13 mouse cellular contexts compared by ENCODE assay signal in the genomic region with DNA sequence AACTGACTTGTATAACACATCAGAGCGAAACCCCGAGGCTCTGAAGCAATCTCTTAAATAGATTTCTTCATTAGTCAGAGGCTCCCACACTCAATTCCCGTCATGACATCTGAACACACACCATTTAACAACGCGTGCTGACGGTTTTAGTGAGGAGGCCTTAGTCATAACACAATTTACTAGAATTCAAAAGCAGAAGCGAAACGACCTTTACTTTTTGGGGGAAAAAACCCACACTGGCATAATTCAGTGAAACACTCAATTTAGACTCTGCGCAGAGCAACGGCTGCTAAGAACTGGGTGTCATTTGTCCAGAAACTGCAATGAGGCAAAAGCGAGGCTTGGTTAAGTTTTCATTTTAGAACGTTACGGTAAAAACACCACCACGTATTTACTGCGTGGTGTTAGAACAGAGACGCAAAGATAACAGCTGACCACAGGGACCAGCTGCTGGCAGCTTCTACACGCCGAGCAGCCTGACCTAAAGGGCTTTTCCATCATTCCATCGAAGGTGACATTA. TPM values are rescaled to one million over a fixed set of nuclear protein-coding genes. Genes with fewer than 3 reads are reported as not detected.
DNase-seq lines count a peak whose midpoint lies in the region; TF ChIP-seq lines count a peak whose summit lies in the region.
"Had no signal": no experiment of that assay in that cellular context is flagged by ENCODE, and none has a peak within 500 bp of the region (broad histone marks: within the 10 kb centered on the region; RNA-seq: fewer than 3 reads in every experiment).

No protein-coding gene starts in this region.

- no peaks in the 10 kb centered on the region for H3K9me3 ChIP-seq in CH12.LX (replicated peaks; ENCODE audit: low read length)
- H3K9me3 ChIP-seq: embryonic facial prominence, embryonic 12.5 days; midbrain, embryonic 13.5 days had no signal

- peaks cover 35 to 57% of the 10 kb centered on the region in 2 experiments for H3K36me3 ChIP-seq in CH12.LX (replicated peaks in 1 of 2; ENCODE audit: control insufficient read depth in 1 of 2, insufficient read depth in 1 of 2, low read length in 1 of 2)

- peak overlapping the region; percentile 96; the same call in 1 of the 2 replicates for H3K4me2 ChIP-seq in CH12.LX (ENCODE audit: insufficient read depth, low read depth, poor library complexity, severe bottlenecking)
- H3K4me2 ChIP-seq: embryonic facial prominence, embryonic 12.5 days; midbrain, embryonic 13.5 days had no signal

- H3K4me1 ChIP-seq in CH12.LX (ENCODE audit: control insufficient read depth in 1 of 2, insufficient read depth in 2 of 2), result peaks cover 29 to 44% of the 10 kb centered on the region in 2 experiments
- H3K4me1 ChIP-seq: embryonic facial prominence, embryonic 12.5 days had no signal

- peak; percentile 7 for TF ChIP-seq RAD21 in CH12.LX (IDR thresholded peaks at IDR 0.05; ENCODE audit: low read depth, low read length)

- no peak; the same call in 1 of the 2 replicates for TF ChIP-seq POLR2A in CH12.LX (IDR thresholded peaks at IDR 0.05; ENCODE audit: low read depth, low read length)

- TF ChIP-seq EP300 in CH12.LX (IDR thresholded peaks at IDR 0.05; ENCODE audit: low read length), result peak; percentile 100

- H3K27ac ChIP-seq in CH12.LX (ENCODE audit: insufficient read depth, low read depth), result peak overlapping the region; percentile 100
- H3K27ac ChIP-seq: embryonic facial prominence, embryonic 12.5 days; midbrain, embryonic 13.5 days had no signal

- in situ Hi-C loops in CH12.LX (cut with MboI; ENCODE audit: low pct_ligation_motif_present, low pct_unique_long_range_greater_than_20kb, low sequenced_read_pairs), result loop anchor here (5.0 kb wide), 2 partner anchors 58 to 62 kb away; no protein-coding TSS in a partner anchor

- dilution Hi-C loops in CH12.LX (cut with MboI; ENCODE audit: extremely low pct_ligation_motif_present, extremely low pct_unique_long_range_greater_than_20kb, low sequenced_read_pairs), result no loop called here

- H3K4me3 ChIP-seq in CH12.LX (replicated peaks in 1 of 3; ENCODE audit: low read depth in 2 of 3, low read length in 2 of 3, poor library complexity in 1 of 3), result peak overlapping the region; percentile 34 to 59 (median 57)
- H3K4me3 ChIP-seq: embryonic facial prominence, embryonic 12.5 days; midbrain, embryonic 13.5 days had no signal

- H3K79me2 ChIP-seq in CH12.LX (replicated peaks; ENCODE audit: control insufficient read depth, extremely low read depth, insufficient read depth, poor library complexity, severe bottlenecking), result peaks cover 50% of the 10 kb centered on the region

- intact Hi-C loops in left cerebral cortex, postnatal 4 days (cut with DNase I), result no loop called here

- peak; percentile 27 to 37 for DNase-seq in layer of hippocampus, adult 18-20 months (ENCODE audit: low spot score in 2 of 2)
- DNase-seq in layer of hippocampus, adult 9-11 months, result no peak
- DNase-seq in 416B (ENCODE audit: low read depth), result peak; percentile 76
- peak; percentile 97 for DNase-seq in CH12.LX (ENCODE audit: extremely low read depth)
- peak; percentile 87 for DNase-seq in induced T-regulatory cell, adult 2 months (ENCODE audit: low read depth)
- no peak for DNase-seq in urinary bladder, postnatal 36 days (ENCODE audit: low spot score in 2 of 2)
- no peak for DNase-seq in left cerebral cortex, postnatal 4 days
- DNase-seq: adrenal gland, adult 2 months; cerebellum, adult 18-20 months; kidney, adult 9 months; layer of hippocampus, postnatal 36 days had no signal

- peak overlapping the region; percentile 97 for H3K9ac ChIP-seq in CH12.LX (ENCODE audit: insufficient read depth, low read depth)
- H3K9ac ChIP-seq: embryonic facial prominence, embryonic 12.5 days; midbrain, embryonic 13.5 days had no signal

- TF ChIP-seq CTCF in CH12.LX (conservative IDR thresholded peaks at IDR 0.05 in 1 of 2, IDR thresholded peaks at IDR 0.05 in 1 of 2; ENCODE audit: low read depth in 2 of 2, low read length in 2 of 2), result no peak

- no peaks in the 10 kb centered on the region for H3K27me3 ChIP-seq in CH12.LX (replicated peaks)
- H3K27me3 ChIP-seq: embryonic facial prominence, embryonic 12.5 days; midbrain, embryonic 13.5 days had no signal

TF ChIP-seq in CH12.LX, 34 proteins besides CTCF, POLR2A, EP300 and RAD21:
- TF ChIP-seq ZKSCAN1 (IDR thresholded peaks at IDR 0.05; ENCODE audit: borderline replicate concordance, low read depth, low read length), result no peak
- TF ChIP-seq RCOR1 (conservative IDR thresholded peaks at IDR 0.05; ENCODE audit: low read depth, low read length), result peak; percentile 99
- TF ChIP-seq ELF1 (IDR thresholded peaks at IDR 0.05; ENCODE audit: low read depth, low read length), result peak; percentile 41; the same call in 1 of the 2 replicates
- TF ChIP-seq UBTF (IDR thresholded peaks at IDR 0.05; ENCODE audit: low read depth, low read length), result 0 out of 2 replicates have a peak, but pooled peaks have one; percentile 54
- TF ChIP-seq TCF12 (IDR thresholded peaks at IDR 0.05; ENCODE audit: low read depth, low read length), result peak; percentile 98
- no peak for TF ChIP-seq GABPA (IDR thresholded peaks at IDR 0.05; ENCODE audit: insufficient replicate concordance, low read depth, low read length)
- peak; percentile 98 for TF ChIP-seq JUN (IDR thresholded peaks at IDR 0.05; ENCODE audit: insufficient read depth, low read depth, low read length)
- TF ChIP-seq HCFC1 (IDR thresholded peaks at IDR 0.05; ENCODE audit: low read depth, low read length), result peak; percentile 57; the same call in 1 of the 2 replicates
- no peak for TF ChIP-seq ZC3H11A (IDR thresholded peaks at IDR 0.05; ENCODE audit: low read depth, low read length)
- peak; percentile 66; the same call in 1 of the 2 replicates for TF ChIP-seq KAT2A (IDR thresholded peaks at IDR 0.05; ENCODE audit: insufficient replicate concordance, low read length)
- TF ChIP-seq SMC3 (IDR thresholded peaks at IDR 0.05; ENCODE audit: low read depth, low read length), result peak; percentile 34; the same call in 1 of the 2 replicates
- TF ChIP-seq MEF2A (IDR thresholded peaks at IDR 0.05; ENCODE audit: borderline replicate concordance, low read depth, low read length), result peak; percentile 99
- peak; percentile 64; the same call in 1 of the 2 replicates for TF ChIP-seq POLR2AphosphoS2 (IDR thresholded peaks at IDR 0.05; ENCODE audit: low read depth, low read length)
- TF ChIP-seq TBP (conservative IDR thresholded peaks at IDR 0.05; ENCODE audit: low read depth, low read length), result no peak; the same call in none of the 2 replicates
- peak; percentile 95 for TF ChIP-seq MAFK (IDR thresholded peaks at IDR 0.05; ENCODE audit: insufficient replicate concordance, low read length)
- peak; percentile 96 for TF ChIP-seq MYC (IDR thresholded peaks at IDR 0.05; ENCODE audit: low read depth, low read length)
- TF ChIP-seq E2F4 (IDR thresholded peaks at IDR 0.05; ENCODE audit: insufficient replicate concordance, low read depth, low read length), result peak; percentile 71; the same call in 1 of the 2 replicates
- TF ChIP-seq NRF1 (IDR thresholded peaks at IDR 0.05; ENCODE audit: low read depth, low read length), result peak; percentile 66
- TF ChIP-seq SIN3A (IDR thresholded peaks at IDR 0.05; ENCODE audit: low read length), result peak; percentile 96
- TF ChIP-seq BHLHE40 (IDR thresholded peaks at IDR 0.05; ENCODE audit: low read depth, low read length), result peak; percentile 100
- TF ChIP-seq PAX5 (IDR thresholded peaks at IDR 0.05; ENCODE audit: low read length), result no peak
- TF ChIP-seq NELFE (IDR thresholded peaks at IDR 0.05; ENCODE audit: low read depth, low read length), result no peak; the same call in 1 of the 2 replicates
- TF ChIP-seq USF1 (IDR thresholded peaks at IDR 0.05; ENCODE audit: low read depth, low read length), result no peak
- TF ChIP-seq ZNF384 (IDR thresholded peaks at IDR 0.05; ENCODE audit: low read depth, low read length), result no peak
- peak; percentile 100 for TF ChIP-seq IRF4 (IDR thresholded peaks at IDR 0.05; ENCODE audit: low read depth, low read length)
- peak; percentile 82; the same call in 1 of the 2 replicates for TF ChIP-seq MXI1 (IDR thresholded peaks at IDR 0.05; ENCODE audit: low read depth, low read length)
- peak; percentile 95 for TF ChIP-seq CHD2 (IDR thresholded peaks at IDR 0.05; ENCODE audit: low read length)
- TF ChIP-seq ETS1 (conservative IDR thresholded peaks at IDR 0.05; ENCODE audit: low read depth, low read length), result peak; percentile 99
- TF ChIP-seq MAZ (IDR thresholded peaks at IDR 0.05; ENCODE audit: low read depth, low read length), result peak; percentile 80
- TF ChIP-seq ZMIZ1 (IDR thresholded peaks at IDR 0.05; ENCODE audit: low read depth, low read length), result no peak; the same call in 1 of the 2 replicates
- TF ChIP-seq JUND (conservative IDR thresholded peaks at IDR 0.05; ENCODE audit: low read depth, low read length), result peak; percentile 98
- TF ChIP-seq USF2 (conservative IDR thresholded peaks at IDR 0.05; ENCODE audit: low read depth, low read length), result no peak
- peak; percentile 75; the same call in 1 of the 2 replicates for TF ChIP-seq CHD1 (IDR thresholded peaks at IDR 0.05; ENCODE audit: low read depth, low read length)
- TF ChIP-seq MAX (IDR thresholded peaks at IDR 0.05; ENCODE audit: low read length), result peak; percentile 88

RNA-seq across cellular contexts. Expression of a gene that starts 14.8 kb away (rescaled TPM):
- 100 to 1,000 TPM; 108 to 111 TPM for total RNA-seq in layer of hippocampus, adult 18-20 months (2021)
- total RNA-seq in CH12.LX (2012; rRNA removed), result 59.6 and 74.1 TPM in 2 replicates
- 68.5 and 74.6 TPM in 2 replicates for total RNA-seq in CH12.LX (2014; rRNA removed)
- polyA plus RNA-seq in CH12.LX (2012; ENCODE audit: insufficient read length, low read depth), result 191 and 193 TPM in 2 replicates
- 10 to 100 TPM; 50.7 to 53.7 TPM for total RNA-seq in left cerebral cortex, postnatal 4 days (2021)

Comparison
In these comparisons a context has a peak if more than half of its experiments do, and no peak if none do; other contexts are left out.
1. DNase-seq: peak in layer of hippocampus, adult 18-20 months (2 of 2), 416B (single experiment), CH12.LX (single experiment) and induced T-regulatory cell, adult 2 months (single experiment); none in layer of hippocampus, adult 9-11 months (single experiment), urinary bladder, postnatal 36 days (0 of 2) and left cerebral cortex, postnatal 4 days (single experiment).